ENCODE assay signal across 7 mouse cellular contexts in the genomic region with DNA sequence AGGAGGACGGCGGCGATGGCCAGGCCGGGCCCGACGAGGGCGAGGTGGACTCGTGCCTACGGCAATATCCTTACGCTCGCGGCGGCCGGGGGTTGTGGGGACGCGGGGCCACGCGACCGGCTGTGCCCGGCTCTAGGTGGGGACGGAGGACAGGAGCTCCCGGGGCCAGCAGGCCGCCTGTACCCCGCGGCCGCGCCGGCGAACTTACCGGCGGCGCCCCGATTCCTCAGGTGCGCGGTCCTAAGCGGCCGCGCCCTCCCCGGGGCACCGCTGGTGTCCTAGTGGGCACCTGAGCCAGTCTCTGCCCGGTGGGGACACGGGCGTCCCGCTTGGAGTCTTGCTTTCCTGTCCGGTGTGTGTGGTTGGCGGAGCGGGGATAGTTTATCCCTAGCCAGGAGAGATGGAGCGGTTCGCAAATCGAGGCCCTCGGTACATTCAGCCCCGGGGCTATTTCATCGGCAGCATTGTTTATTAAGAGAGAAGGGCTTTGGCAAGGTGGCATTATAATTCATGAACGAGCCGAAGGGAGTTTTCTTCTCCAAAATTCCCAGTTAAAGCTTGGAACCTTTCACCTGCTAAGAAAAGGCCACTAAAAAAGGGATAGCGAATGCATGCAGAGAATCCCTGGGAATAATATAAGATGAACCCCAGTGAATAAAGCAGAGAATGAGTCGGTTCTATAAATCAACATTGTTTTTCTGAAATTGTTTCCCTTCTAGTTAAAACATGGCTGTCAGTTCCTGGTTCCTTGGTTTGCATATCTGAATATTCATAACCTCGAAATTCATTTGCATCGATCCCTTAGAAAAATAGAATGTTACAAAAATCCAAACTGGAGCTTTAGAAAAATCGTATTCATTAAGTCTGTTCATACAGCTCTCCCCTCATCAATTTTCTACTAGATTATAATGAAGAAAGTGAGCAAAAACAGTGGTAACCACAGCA. TPM values are rescaled to one million over a fixed set of nuclear protein-coding genes. Genes with fewer than 3 reads are reported as not detected.
DNase-seq lines count a peak whose midpoint lies in the region; ATAC-seq and TF ChIP-seq lines count a peak whose summit lies in the region.

No protein-coding gene starts in this region.

- H3K9me3 ChIP-seq in embryonic facial prominence, embryonic 14.5 days (ENCODE audit: control insufficient read depth, low read length), result no peaks in the 10 kb centered on the region
- no peaks in the 10 kb centered on the region for H3K9me3 ChIP-seq in hindbrain, embryonic 16.5 days (ENCODE audit: control insufficient read depth, low read length)
- H3K9me3 ChIP-seq in liver, postnatal 0 days (ENCODE audit: low read length), result no peaks in the 10 kb centered on the region
- H3K9me3 ChIP-seq in stomach, embryonic 14.5 days (ENCODE audit: control insufficient read depth, low read depth, low read length), result no peaks in the 10 kb centered on the region

- H3K27ac ChIP-seq in embryonic facial prominence, embryonic 14.5 days (replicated peaks; ENCODE audit: low read depth, low read length), result peak overlapping the region; percentile 74
- peak overlapping the region; percentile 87 for H3K27ac ChIP-seq in hindbrain, embryonic 16.5 days (ENCODE audit: low read depth, low read length)
- peak overlapping the region; percentile 97 for H3K27ac ChIP-seq in liver, postnatal 0 days (ENCODE audit: low read depth)
- H3K27ac ChIP-seq in stomach, embryonic 14.5 days (ENCODE audit: low read length), result peak overlapping the region; percentile 76

- no peak for TF ChIP-seq EP300 in liver, postnatal 0 days (IDR thresholded peaks at IDR 0.05; ENCODE audit: low read depth)

- no peak for TF ChIP-seq CTCF in liver, postnatal 0 days (IDR thresholded peaks at IDR 0.05; ENCODE audit: low read depth)

- H3K36me3 ChIP-seq in embryonic facial prominence, embryonic 14.5 days (ENCODE audit: control insufficient read depth, insufficient read depth, low read length), result peaks cover 33% of the 10 kb centered on the region
- peaks cover 6% of the 10 kb centered on the region for H3K36me3 ChIP-seq in hindbrain, embryonic 16.5 days (ENCODE audit: control insufficient read depth, insufficient read depth, low read length)
- H3K36me3 ChIP-seq in liver, postnatal 0 days (replicated peaks; ENCODE audit: insufficient read depth, low read length), result peaks cover 24% of the 10 kb centered on the region
- peaks cover 19% of the 10 kb centered on the region for H3K36me3 ChIP-seq in stomach, embryonic 14.5 days (ENCODE audit: control insufficient read depth, insufficient read depth, low read length)

- H3K4me1 ChIP-seq in embryonic facial prominence, embryonic 14.5 days (ENCODE audit: control insufficient read depth, insufficient read depth, low read length), result no peaks in the 10 kb centered on the region; the same call in 1 of the 2 replicates
- peaks cover 10% of the 10 kb centered on the region for H3K4me1 ChIP-seq in hindbrain, embryonic 16.5 days (ENCODE audit: control insufficient read depth, insufficient read depth, low read depth, low read length)
- H3K4me1 ChIP-seq in liver, postnatal 0 days (ENCODE audit: insufficient read depth), result peaks cover 4% of the 10 kb centered on the region; the same call in 1 of the 2 replicates
- no peaks in the 10 kb centered on the region for H3K4me1 ChIP-seq in stomach, embryonic 14.5 days (ENCODE audit: control insufficient read depth, insufficient read depth, low read length)

- WGBS in embryonic facial prominence, embryonic 14.5 days, result 3% methylated on average over 26 of the region's 60 CpGs
- WGBS in hindbrain, embryonic 16.5 days, result 1% methylated on average over 40 of the region's 60 CpGs
- WGBS in liver, postnatal 0 days (ENCODE audit: insufficient replicate concordance), result 1% methylated on average over 30 of the region's 60 CpGs
- WGBS in stomach, embryonic 14.5 days, result 2% methylated on average over 45 of the region's 60 CpGs

- peak overlapping the region; percentile 94 for H3K9ac ChIP-seq in embryonic facial prominence, embryonic 14.5 days (ENCODE audit: low read depth, low read length)
- peak overlapping the region; percentile 97 for H3K9ac ChIP-seq in hindbrain, embryonic 16.5 days (ENCODE audit: low read depth, low read length)
- peak overlapping the region; percentile 98 for H3K9ac ChIP-seq in liver, postnatal 0 days (replicated peaks)
- peak overlapping the region; percentile 88 for H3K9ac ChIP-seq in stomach, embryonic 14.5 days (replicated peaks; ENCODE audit: low read depth, low read length)

- intact Hi-C loops in left cerebral cortex, postnatal 14 days (cut with DNase I), result loop anchor here (5.0 kb wide), 2 partner anchors 70 to 135 kb away; a partner anchor contains a TSS

- H3K4me2 ChIP-seq in embryonic facial prominence, embryonic 14.5 days (ENCODE audit: low read depth, low read length), result peak overlapping the region; percentile 98
- H3K4me2 ChIP-seq in hindbrain, embryonic 16.5 days (ENCODE audit: low read length), result peak overlapping the region; percentile 68
- peak overlapping the region; percentile 79 for H3K4me2 ChIP-seq in liver, postnatal 0 days (ENCODE audit: low read depth, low read length)
- H3K4me2 ChIP-seq in stomach, embryonic 14.5 days (replicated peaks; ENCODE audit: low read depth, low read length), result peak overlapping the region; percentile 47

- ATAC-seq in embryonic facial prominence, embryonic 14.5 days (ENCODE audit: low read depth), result peak; percentile 50; the same call in 1 of the 2 replicates
- peak; percentile 72 for ATAC-seq in hindbrain, embryonic 16.5 days
- ATAC-seq in liver, postnatal 0 days, result peak; percentile 62
- ATAC-seq in stomach, embryonic 14.5 days (ENCODE audit: insufficient number of reproducible peaks, insufficient read depth, low FRiP score, low read depth), result peak; percentile 46

- H3K4me3 ChIP-seq in embryonic facial prominence, embryonic 14.5 days (ENCODE audit: low read depth, low read length), result peak overlapping the region; percentile 96
- peak overlapping the region; percentile 89 for H3K4me3 ChIP-seq in hindbrain, embryonic 16.5 days (ENCODE audit: low read length)
- H3K4me3 ChIP-seq in liver, postnatal 0 days (ENCODE audit: low read depth, low read length), result peak overlapping the region; percentile 94
- peak overlapping the region; percentile 93 for H3K4me3 ChIP-seq in stomach, embryonic 14.5 days (ENCODE audit: low read depth, low read length)

- DNase-seq in left cerebral cortex, postnatal 14 days (ENCODE audit: low spot score in 2 of 2), result peak; percentile 30
- no peak for DNase-seq in left cerebral cortex, adult 11 months (ENCODE audit: low spot score)
- DNase-seq in Muller cell, postnatal 12 days (ENCODE audit: inconsistent ontology term), result peak; percentile 11
- DNase-seq in embryonic facial prominence, embryonic 14.5 days (ENCODE audit: low spot score), result no peak
- DNase-seq in liver, postnatal 0 days, result peak; percentile 59

- peaks cover 3% of the 10 kb centered on the region; the same call in 1 of the 2 replicates for H3K27me3 ChIP-seq in embryonic facial prominence, embryonic 14.5 days (replicated peaks; ENCODE audit: control insufficient read depth, insufficient read depth, low read length)
- H3K27me3 ChIP-seq in hindbrain, embryonic 16.5 days (replicated peaks; ENCODE audit: control insufficient read depth, insufficient read depth, low read length), result no peaks in the 10 kb centered on the region; the same call in 1 of the 2 replicates
- peaks cover 11% of the 10 kb centered on the region; the same call in 1 of the 2 replicates for H3K27me3 ChIP-seq in liver, postnatal 0 days (ENCODE audit: insufficient read depth, low read length)
- H3K27me3 ChIP-seq in stomach, embryonic 14.5 days (ENCODE audit: control insufficient read depth, insufficient read depth, low read length), result no peaks in the 10 kb centered on the region

RNA-seq across cellular contexts. Expression of a gene that starts 0.7 kb away (rescaled TPM):
- total RNA-seq in left cerebral cortex, postnatal 14 days (2021), result 100 to 1,000 TPM; 146 to 147 TPM
- polyA plus RNA-seq in embryonic facial prominence, embryonic 14.5 days (2014; fragmentation: Nextera tagmentation; extraction: Ambion mirVana), result 267 and 269 TPM in 2 replicates
- polyA plus RNA-seq in hindbrain, embryonic 16.5 days (2015; fragmentation: Nextera tagmentation; extraction: Ambion mirVana), result 300 and 315 TPM in 2 replicates
- 157 and 162 TPM in 2 replicates for polyA plus RNA-seq in liver, postnatal 0 days (2015; fragmentation: Nextera tagmentation; extraction: Ambion mirVana)
- 340 and 368 TPM in 2 replicates for polyA plus RNA-seq in stomach, embryonic 14.5 days (2014; fragmentation: Nextera tagmentation; extraction: Ambion mirVana)

RNA-seq across cellular contexts. Expression of a gene that starts 0.9 kb away (rescaled TPM):
- 100 to 1,000 TPM; 103 to 105 TPM for total RNA-seq in left cerebral cortex, postnatal 14 days (2021)
- 43.7 and 50.7 TPM in 2 replicates for polyA plus RNA-seq in embryonic facial prominence, embryonic 14.5 days (2014; fragmentation: Nextera tagmentation; extraction: Ambion mirVana)
- 18.4 and 19.4 TPM in 2 replicates for polyA plus RNA-seq in hindbrain, embryonic 16.5 days (2015; fragmentation: Nextera tagmentation; extraction: Ambion mirVana)
- 11.7 and 16.2 TPM in 2 replicates for polyA plus RNA-seq in liver, postnatal 0 days (2015; fragmentation: Nextera tagmentation; extraction: Ambion mirVana)
- 60.4 and 61.2 TPM in 2 replicates for polyA plus RNA-seq in stomach, embryonic 14.5 days (2014; fragmentation: Nextera tagmentation; extraction: Ambion mirVana)

RNA-seq across cellular contexts. Expression of a gene that starts 16.7 kb away (rescaled TPM):
- not detected for total RNA-seq in left cerebral cortex, postnatal 14 days (2021)
- polyA plus RNA-seq in embryonic facial prominence, embryonic 14.5 days (2014; fragmentation: Nextera tagmentation; extraction: Ambion mirVana), result 0.13 and 0.25 TPM in 2 replicates
- 0.13 TPM in 1 of 2 replicates, not detected in the other for polyA plus RNA-seq in hindbrain, embryonic 16.5 days (2015; fragmentation: Nextera tagmentation; extraction: Ambion mirVana)
- not detected in 2 replicates for polyA plus RNA-seq in liver, postnatal 0 days (2015; fragmentation: Nextera tagmentation; extraction: Ambion mirVana)
- not detected in 2 replicates for polyA plus RNA-seq in stomach, embryonic 14.5 days (2014; fragmentation: Nextera tagmentation; extraction: Ambion mirVana)

RNA-seq across cellular contexts. Expression of a gene that starts 32.9 kb away (rescaled TPM):
- total RNA-seq in left cerebral cortex, postnatal 14 days (2021), result 1 to 10 TPM; 3.4 to 3.9 TPM
- 5.9 and 6.1 TPM in 2 replicates for polyA plus RNA-seq in embryonic facial prominence, embryonic 14.5 days (2014; fragmentation: Nextera tagmentation; extraction: Ambion mirVana)
- polyA plus RNA-seq in hindbrain, embryonic 16.5 days (2015; fragmentation: Nextera tagmentation; extraction: Ambion mirVana), result 2.7 and 2.9 TPM in 2 replicates
- 12.5 and 13.8 TPM in 2 replicates for polyA plus RNA-seq in liver, postnatal 0 days (2015; fragmentation: Nextera tagmentation; extraction: Ambion mirVana)
- polyA plus RNA-seq in stomach, embryonic 14.5 days (2014; fragmentation: Nextera tagmentation; extraction: Ambion mirVana), result 3.7 and 5.4 TPM in 2 replicates

Comparison
In these comparisons a context has a peak if more than half of its experiments do, and no peak if none do; other contexts are left out.
1. DNase-seq: peak in left cerebral cortex, postnatal 14 days (2 of 2), Muller cell, postnatal 12 days (single experiment) and liver, postnatal 0 days (single experiment); none in left cerebral cortex, adult 11 months (single experiment) and embryonic facial prominence, embryonic 14.5 days (single experiment).
2. H3K4me2 ChIP-seq: peak in every context shown above with its lines; median percentile 98 in embryonic facial prominence, embryonic 14.5 days; 79 in liver, postnatal 0 days; 68 in hindbrain, embryonic 16.5 days; 47 in stomach, embryonic 14.5 days.
3. Peak in every context shown above with its lines, with median percentiles within 50 percentile points of each other: ATAC-seq, H3K27ac ChIP-seq, H3K4me3 ChIP-seq and H3K9ac ChIP-seq.